Mouse (Mus musculus) liver, embryonic 11.5 days (tissue): ENCODE data around the gene Tkt. TPM values are rescaled to one million over a fixed set of nuclear protein-coding genes. Genes with fewer than 3 reads are reported as not detected.
"Not testable (repeated sequence)": the region's sequence is repeated elsewhere in the genome, so short reads cannot be mapped to it uniquely, and the experiment has no call there.

Experiments
- ATAC-seq: fragments of 200-750 bp; cut with Nextera tagmentation; replicated peaks from 2 replicates; pipeline ENCODE4 v1.8.0; 2017; ENCODE audit warnings: moderate number of reproducible peaks, mild to moderate bottlenecking, moderate TSS enrichment, moderate library complexity; ENCODE audit not compliant: low FRiP score
- DNase-seq: peaks from one replicate; pipeline ENCODE4 v3.0.0-alpha.2; 2017; ENCODE audit warnings: low spot score
- H3K27ac ChIP-seq: fragments of 300-500 bp; sonication (generic); 2 replicates; pipeline ENCODE4 v1.5.1; 2014; ENCODE audit warnings: mild to moderate bottlenecking, low read depth, low read length, control low read depth
- H3K27me3 ChIP-seq: fragments of 300-500 bp; sonication (generic); replicated peaks from 2 replicates; pipeline ENCODE4 v1.6.1; 2014; ENCODE audit warnings: low read length, mixed read lengths; ENCODE audit not compliant: control insufficient read depth, insufficient read depth
- H3K36me3 ChIP-seq: fragments of 300-500 bp; sonication (generic); 2 replicates; pipeline ENCODE4 v1.6.1; 2014; ENCODE audit warnings: mild to moderate bottlenecking, low read length, moderate library complexity, mixed read lengths; ENCODE audit not compliant: control insufficient read depth, insufficient read depth
- H3K4me1 ChIP-seq: fragments of 300-500 bp; sonication (generic); replicated peaks from 2 replicates; pipeline ENCODE4 v1.6.1; 2014; ENCODE audit warnings: low read length, mixed read lengths; ENCODE audit not compliant: control insufficient read depth, insufficient read depth
- H3K4me2 ChIP-seq: fragments of 300-500 bp; sonication (generic); 2 replicates; pipeline ENCODE4 v1.6.1; 2014; ENCODE audit warnings: mild to moderate bottlenecking, control low read depth, moderate library complexity
- H3K4me3 ChIP-seq: fragments of 300-500 bp; sonication (generic); 2 replicates; pipeline ENCODE4 v1.5.1; 2014; ENCODE audit warnings: low read depth, low read length, control low read depth
- H3K9ac ChIP-seq: fragments of 300-500 bp; sonication (generic); 2 replicates; pipeline ENCODE4 v1.6.1; 2014; ENCODE audit warnings: low read depth, low read length, control low read depth
- H3K9me3 ChIP-seq: fragments of 300-500 bp; sonication (generic); 2 replicates; pipeline ENCODE4 v1.6.1; 2016; ENCODE audit warnings: low read length, inconsistent platforms, mixed read lengths; ENCODE audit not compliant: control insufficient read depth
- WGBS: fragments of 180-500 bp; shearing (Covaris S2); extraction: QIAGEN DNeasy Blood & Tissue Kit; methylation state at CpG from one replicate; pipeline ENCODE4 v1.1.7; 2014; 5-methylcytosine and 5-hydroxymethylcytosine counted together
- polyA plus RNA-seq: library from polyadenylated mRNA; unstranded; fragments of >200 nt; fragmentation: Nextera tagmentation; extraction: Ambion mirVana; gene quantifications from 2 replicates; pipeline ENCODE4 v1.2.1, GENCODE M21; 2014

Gene Tkt
- polyA plus RNA-seq, 1 experiment from 2014 or later: 184 TPM

DNA sequence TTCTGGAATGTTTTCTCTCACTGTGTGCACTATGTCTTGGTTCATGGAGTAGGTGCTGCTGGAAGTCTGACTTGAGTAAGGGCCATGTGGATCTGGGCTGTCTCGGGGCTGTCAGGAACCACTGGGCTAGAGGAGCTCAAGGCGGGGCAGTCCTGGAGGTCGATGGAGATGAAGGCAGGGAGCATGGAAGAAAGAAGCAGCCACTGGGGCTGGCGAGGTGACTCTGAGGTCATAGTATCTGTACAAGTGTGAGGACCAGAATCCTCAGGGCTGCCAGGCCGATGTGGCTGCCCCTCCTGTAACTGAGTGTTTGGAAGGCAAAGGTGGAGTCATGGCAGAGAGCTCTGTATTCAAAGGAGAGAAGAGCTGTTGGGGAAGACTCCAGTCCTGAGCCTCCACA is 19.2 kb upstream of the Tkt start:
- no peaks in the 10 kb centered on the region for H3K27me3 ChIP-seq
- WGBS: 77% methylated on average over 5 of the region's 5 CpGs

GRCm38 (mm10) chr14:30529454-30529853 is 18.7 kb upstream of the Tkt start:
- no peak overlapping the region for H3K9ac ChIP-seq
- H3K36me3 ChIP-seq: peaks cover 12% of the 10 kb centered on the region; the same call in 1 of the 2 replicates
- no peak overlapping the region for H3K27ac ChIP-seq
- 88% methylated on average over 12 of the region's 12 CpGs for WGBS
- ATAC-seq (no peak), DNase-seq (no peak)
- H3K4me2 ChIP-seq: no peak overlapping the region
- no peak overlapping the region for H3K4me3 ChIP-seq
- no peaks in the 10 kb centered on the region for H3K4me1 ChIP-seq
- H3K9me3 ChIP-seq: no peaks in the 10 kb centered on the region
- H3K27me3 ChIP-seq: no peaks in the 10 kb centered on the region

More for the DNA sequence above, 19.2 kb upstream of the Tkt start:
- no peaks in the 10 kb centered on the region for H3K4me1 ChIP-seq
- H3K27ac ChIP-seq: no peak overlapping the region
- H3K4me3 ChIP-seq: no peak overlapping the region
- no peaks in the 10 kb centered on the region for H3K9me3 ChIP-seq
- peaks cover 13% of the 10 kb centered on the region for H3K36me3 ChIP-seq
- DNase-seq: no peak
- ATAC-seq: no peak
- H3K4me2 ChIP-seq: no peak overlapping the region
- H3K9ac ChIP-seq: no peak overlapping the region

- Histone ChIP-seq H3K27me3 (no peaks in the 10 kb centered on the region), H3K9ac (no peak overlapping the region), H3K27ac (no peak overlapping the region), H3K4me1 (no peaks in the 10 kb centered on the region), H3K4me3 (no peak overlapping the region), H3K36me3 (peaks cover 8% of the 10 kb centered on the region; the same call in 1 of the 2 replicates), H3K9me3 (no peaks in the 10 kb centered on the region), H3K4me2 (no peak overlapping the region)
- WGBS: 79% methylated on average over 8 of the region's 8 CpGs
- ATAC-seq (no peak), DNase-seq (no peak)
Measured at GRCm38 (mm10) chr14:30530726-30531269, 17.4 kb upstream of the Tkt start.

- ATAC-seq (no peak), DNase-seq (no peak)
- Histone ChIP-seq H3K4me3 (no peak overlapping the region), H3K9ac (no peak overlapping the region), H3K36me3 (peaks cover 5% of the 10 kb centered on the region; the same call in 1 of the 2 replicates), H3K4me2 (no peak overlapping the region), H3K27ac (no peak overlapping the region), H3K9me3 (no peaks in the 10 kb centered on the region), H3K27me3 (no peaks in the 10 kb centered on the region), H3K4me1 (no peaks in the 10 kb centered on the region)
- 75% methylated on average over 5 of the region's 5 CpGs for WGBS
Measured at GRCm38 (mm10) chr14:30531431-30531830, 16.7 kb upstream of the Tkt start.

DNA sequence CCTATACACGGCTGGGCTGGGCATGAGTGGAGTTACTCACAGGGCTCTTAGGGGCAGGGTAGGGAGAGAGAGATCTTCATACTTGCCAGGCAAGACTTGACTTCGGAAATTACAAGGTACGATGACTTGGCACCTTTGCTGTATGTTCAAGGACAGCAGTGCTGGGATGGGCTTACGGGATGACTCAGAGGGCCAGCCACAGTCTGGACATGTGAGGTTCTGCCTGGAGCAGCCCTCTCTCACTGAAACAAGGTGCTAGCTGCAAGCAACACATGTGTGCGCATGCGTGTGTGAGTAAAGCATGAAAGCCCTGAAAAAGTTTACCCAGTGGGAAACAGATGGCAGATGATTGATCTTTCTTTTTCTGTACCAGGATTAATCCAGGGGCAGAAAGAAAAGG is 16.3 kb upstream of the Tkt start:
- Histone ChIP-seq H3K4me3 (no peak overlapping the region), H3K36me3 (peaks cover 5% of the 10 kb centered on the region; the same call in 1 of the 2 replicates), H3K9me3 (no peaks in the 10 kb centered on the region), H3K27ac (no peak overlapping the region), H3K4me2 (no peak overlapping the region), H3K27me3 (no peaks in the 10 kb centered on the region), H3K9ac (no peak overlapping the region), H3K4me1 (no peaks in the 10 kb centered on the region)
- WGBS: 88% methylated on average over 6 of the region's 6 CpGs
- ATAC-seq (no peak), DNase-seq (no peak)

DNA sequence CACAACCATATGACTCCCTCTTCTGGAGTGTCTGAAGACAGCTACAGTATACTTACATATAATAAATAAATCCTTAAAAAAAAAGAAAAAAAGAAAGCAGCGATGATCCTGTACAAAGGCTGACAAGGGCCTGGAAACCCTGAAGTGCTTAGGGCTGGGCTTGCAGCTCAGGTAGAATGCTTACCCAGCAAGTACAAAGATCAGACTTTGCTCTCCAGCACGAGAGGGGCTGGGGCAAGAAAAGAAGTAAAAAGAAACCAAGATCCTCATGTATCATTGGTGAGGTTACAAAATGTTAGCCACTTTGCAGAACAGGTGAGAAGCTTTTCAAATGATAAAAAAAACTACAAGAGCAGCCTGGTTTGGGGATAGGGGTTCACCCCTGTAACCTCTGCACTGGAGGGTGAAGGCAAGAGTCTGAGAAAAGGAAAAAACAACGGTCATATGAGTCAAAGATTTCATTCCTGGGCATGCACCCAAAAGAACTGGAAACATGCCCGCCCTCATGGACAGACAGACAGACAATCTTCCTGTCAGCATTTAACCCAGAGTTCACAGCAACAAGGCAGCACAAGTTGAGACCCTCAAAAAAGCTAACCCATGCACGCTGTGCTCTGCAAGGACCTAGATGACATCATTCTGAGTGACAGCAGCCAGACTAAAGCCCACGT is 14.2 kb upstream of the Tkt start:
- no peaks in the 10 kb centered on the region for H3K9me3 ChIP-seq
- H3K9ac ChIP-seq: no peak overlapping the region
- no peak overlapping the region for H3K4me3 ChIP-seq
- no peaks in the 10 kb centered on the region for H3K27me3 ChIP-seq
- no peak overlapping the region for H3K4me2 ChIP-seq
- DNase-seq (no peak), ATAC-seq (no peak)
- no peaks in the 10 kb centered on the region for H3K36me3 ChIP-seq
- no peak overlapping the region for H3K27ac ChIP-seq
- H3K4me1 ChIP-seq: no peaks in the 10 kb centered on the region
- 79% methylated on average over 6 of the region's 6 CpGs for WGBS

DNA sequence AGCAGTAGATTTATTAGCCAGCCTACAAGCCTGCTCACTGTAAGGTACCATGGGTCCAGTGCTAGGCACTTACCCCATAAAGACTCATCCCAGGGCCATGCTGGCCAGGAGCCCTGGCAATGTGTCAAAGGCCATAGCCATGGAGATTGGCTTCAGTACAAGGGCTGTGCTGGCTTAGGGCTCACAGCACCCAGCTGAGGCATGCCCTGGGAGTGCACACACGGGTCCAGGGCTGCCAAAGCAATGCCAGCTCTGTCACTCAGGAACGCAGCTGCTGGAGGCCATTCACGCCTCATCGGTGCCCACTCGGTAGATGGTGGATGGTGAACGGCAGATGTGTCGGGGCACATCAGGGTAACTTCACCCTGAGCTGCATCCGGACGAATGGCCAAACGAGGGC is 6.6 kb upstream of the Tkt start:
- Histone ChIP-seq H3K4me2 (no peak overlapping the region), H3K27ac (no peak overlapping the region), H3K27me3 (no peaks in the 10 kb centered on the region), H3K36me3 (no peaks in the 10 kb centered on the region), H3K4me3 (no peak overlapping the region), H3K4me1 (no peaks in the 10 kb centered on the region), H3K9ac (no peak overlapping the region), H3K9me3 (no peaks in the 10 kb centered on the region)
- ATAC-seq (no peak), DNase-seq (no peak)
- 76% methylated on average over 10 of the region's 10 CpGs for WGBS

GRCm38 (mm10) chr14:30543331-30543730 is 4.8 kb upstream of the Tkt start:
- not testable (repeated sequence) for H3K4me3 ChIP-seq, H3K4me2 ChIP-seq, H3K4me1 ChIP-seq, H3K9ac ChIP-seq, H3K27ac ChIP-seq, DNase-seq, H3K27me3 ChIP-seq, H3K9me3 ChIP-seq, ATAC-seq, H3K36me3 ChIP-seq
- 82% methylated on average over 5 of the region's 5 CpGs for WGBS
